Mouse (Mus musculus) retina, postnatal 1 day (tissue): ENCODE results near the gene Tpbg.
A peak's percentile ranks its signal among the peaks of the same experiment; 100 is the strongest.
"Not testable (repeated sequence)": the region's sequence is repeated elsewhere in the genome, so short reads cannot be mapped to it uniquely, and the experiment has no call there.

Experiments
- DNase-seq: peaks from one replicate; pipeline ENCODE4 v3.0.0-alpha.2; 2012

Gene Tpbg

DNA sequence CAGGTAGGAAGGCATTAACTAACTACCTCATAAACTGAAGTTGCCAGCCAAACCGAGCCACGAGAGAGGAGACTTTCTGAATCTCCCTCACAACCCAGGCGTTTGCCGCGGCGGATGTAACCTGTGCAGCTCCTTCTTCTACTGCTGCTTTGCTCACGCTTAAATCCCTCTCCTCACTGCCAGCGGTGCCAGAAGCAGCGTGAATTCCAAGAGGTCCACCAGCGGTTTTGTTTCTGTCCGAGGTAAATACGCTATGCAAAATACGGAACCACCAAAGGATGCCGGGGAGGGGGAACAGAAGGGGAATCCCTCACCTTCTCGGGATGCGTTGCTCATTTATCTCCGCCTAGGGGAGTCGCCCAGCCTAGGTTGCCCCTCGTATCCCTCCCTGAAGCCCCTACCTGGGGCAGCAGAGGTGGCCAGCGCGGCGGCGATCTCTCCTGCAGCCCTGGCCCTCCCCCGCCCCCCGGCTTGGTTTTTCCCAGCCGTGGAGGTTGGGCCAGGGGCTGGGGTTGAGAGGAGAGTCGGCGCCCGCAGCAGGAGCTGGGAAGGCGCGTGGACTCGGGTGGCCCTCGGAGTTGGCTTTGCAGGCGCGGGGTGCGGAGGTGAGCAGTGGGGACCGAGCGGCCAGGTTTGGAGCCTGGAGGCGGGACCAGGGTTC, at the start of gene Tpbg:
TSS of gene Tpbg (plus strand) at position 30 of the 661 bp plus-strand sequence.
- peak; percentile 82 for DNase-seq

GRCm38 (mm10) chr9:85801986-85802385, 40.2 kb upstream of the Tpbg start:
- DNase-seq: not testable (repeated sequence)

- DNase-seq: no peak
Observed at GRCm38 (mm10) chr9:85802563-85802962, 39.6 kb upstream of the Tpbg start.

DNA sequence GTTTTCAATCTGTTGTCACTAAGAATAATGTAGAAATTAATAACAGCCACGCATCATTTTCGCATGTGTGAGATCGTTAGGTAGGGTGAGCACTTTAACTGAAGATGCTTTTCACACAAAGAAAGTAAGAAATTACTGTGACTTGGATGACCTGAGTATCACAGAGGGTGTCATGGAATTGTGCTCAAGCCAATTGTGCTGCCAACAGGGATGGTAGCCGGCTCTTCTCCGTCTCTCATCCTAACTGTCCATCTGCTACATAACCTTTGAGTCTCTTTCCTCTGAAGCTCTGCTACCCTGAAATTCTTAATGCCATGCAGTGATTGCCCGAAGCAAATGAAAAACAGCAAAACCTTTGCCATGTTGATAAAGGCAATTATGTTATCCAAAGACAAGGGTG, 35.8 kb upstream of the Tpbg start:
- DNase-seq: no peak

DNA sequence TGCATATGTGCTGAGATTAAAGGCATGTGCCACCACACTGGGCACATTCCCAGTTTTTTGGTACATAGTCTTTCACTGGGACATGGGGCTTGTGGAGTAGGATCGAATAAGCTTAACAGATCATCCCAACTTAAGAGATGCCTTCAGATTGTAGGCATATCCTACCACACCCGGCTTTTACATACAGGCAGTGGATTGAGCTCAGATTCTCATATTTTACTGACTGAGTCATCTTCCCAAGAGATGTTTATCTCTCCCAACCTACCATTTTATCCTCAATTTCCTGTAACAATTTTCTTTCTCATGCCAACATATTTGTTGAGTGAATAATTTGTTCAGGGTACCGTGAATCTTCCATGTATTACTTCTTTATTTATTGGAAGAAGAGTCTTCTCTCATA, 32.9 kb upstream of the Tpbg start:
- DNase-seq: no peak

- DNase-seq: no peak
Observed at GRCm38 (mm10) chr9:85820829-85821228, 21.4 kb upstream of the Tpbg start.

DNA sequence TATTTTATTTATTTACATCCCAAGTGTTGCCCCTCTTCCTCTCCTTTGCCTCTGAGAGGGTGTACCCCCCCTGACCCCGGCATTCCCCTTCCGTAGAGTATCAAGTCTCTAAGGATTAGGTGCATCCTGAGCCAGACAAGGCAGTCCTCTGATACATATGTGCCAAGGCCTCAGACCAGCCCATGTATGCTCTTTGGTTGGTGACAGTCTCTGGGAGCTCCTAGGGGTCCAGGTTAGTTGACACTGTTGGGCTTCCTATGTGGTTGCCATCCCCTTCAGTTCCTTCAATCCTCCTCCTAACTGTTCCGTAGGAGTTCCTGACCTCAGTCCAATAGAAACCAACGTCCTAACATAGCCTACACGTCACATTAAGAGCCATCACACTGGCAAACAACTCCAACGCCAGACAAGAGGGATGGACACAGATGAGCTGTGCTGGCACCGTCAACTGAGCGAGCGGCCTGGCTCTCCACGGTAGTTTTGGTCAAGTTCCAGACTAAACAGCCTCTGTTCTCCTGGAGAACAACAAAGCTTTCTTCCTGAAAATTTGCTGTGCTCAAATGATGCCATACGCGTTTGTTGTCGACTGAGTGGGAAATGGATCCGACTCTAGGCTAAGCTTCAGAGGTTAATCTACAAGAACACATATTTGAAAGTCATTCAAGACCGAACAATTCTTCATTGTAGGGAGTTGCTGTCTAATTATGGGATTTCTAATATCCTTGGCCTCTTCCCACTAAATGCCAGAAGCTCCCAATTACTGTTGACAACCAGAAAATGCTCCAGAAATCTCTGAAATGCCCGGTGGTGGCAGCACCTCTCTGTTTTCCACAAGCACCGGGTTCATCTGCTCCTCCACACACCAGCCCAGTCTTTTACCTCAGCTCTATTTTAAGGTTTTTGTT, 6.4 kb upstream of the Tpbg start:
- DNase-seq: no peak

DNA sequence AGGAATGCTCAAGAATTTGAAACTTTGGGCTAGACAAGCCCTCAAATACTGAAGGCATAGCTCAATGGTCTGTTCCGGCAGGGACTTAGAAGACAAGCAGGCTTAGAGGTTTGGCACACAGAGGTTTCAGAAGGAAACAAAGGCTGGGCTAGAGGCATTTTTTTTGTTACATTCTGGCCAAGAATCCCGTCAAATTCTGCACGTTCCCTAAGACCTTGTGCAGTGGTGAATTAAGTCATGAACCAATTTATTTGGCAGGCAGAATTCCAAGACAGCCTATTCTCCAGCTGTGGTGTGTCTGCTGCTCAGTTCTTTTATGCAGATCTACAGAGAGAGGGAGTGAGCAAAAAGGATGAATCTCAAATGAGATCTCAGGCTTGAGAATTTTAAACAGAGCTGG, 2.6 kb upstream of the Tpbg start:
- DNase-seq: no peak

GRCm38 (mm10) chr9:85841891-85842290, 289 bp upstream of the Tpbg start:
- peak; percentile 68 for DNase-seq

DNA sequence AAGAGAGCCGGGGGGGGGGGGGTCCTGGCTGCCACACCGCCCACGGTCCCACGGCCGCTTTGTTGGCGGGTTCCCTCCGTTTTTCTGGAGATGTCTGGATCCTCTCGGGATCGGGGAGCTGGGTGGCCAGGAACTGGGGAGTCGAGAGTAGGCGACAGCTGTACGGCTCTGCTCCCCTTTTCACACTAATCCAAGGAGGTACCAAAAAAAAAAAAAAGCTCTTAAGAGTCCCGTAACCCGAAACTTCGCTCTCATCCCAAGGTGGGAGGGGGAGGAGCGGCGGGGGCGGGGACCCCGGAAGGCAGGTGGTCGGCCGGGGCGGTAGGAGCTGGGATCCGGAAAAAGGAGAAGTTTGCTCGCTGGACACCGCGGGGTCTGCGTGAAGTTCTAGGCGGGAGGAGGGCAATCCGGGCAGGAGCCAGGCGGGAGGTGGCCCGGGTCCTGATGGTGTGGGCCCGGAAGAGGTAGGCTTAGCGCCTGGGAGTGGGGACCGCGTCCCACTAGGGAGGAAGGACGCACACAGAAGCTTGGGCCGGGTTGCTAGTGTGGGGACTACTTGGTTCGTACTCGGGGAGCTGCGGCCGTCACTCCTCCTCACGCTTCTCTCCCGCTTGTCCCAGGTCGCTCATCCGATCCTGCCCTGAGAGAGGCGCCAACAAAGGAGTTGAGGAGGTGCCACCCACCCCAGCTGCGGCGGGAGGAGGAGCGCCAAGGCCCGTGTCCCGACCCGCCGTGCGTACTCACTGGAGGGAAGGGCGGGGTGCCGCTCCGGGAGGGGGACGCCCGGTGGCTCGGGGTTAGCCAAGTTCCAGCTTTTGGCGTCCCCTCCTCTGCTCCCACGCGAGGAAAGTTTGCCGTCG, 1.1 kb downstream of the Tpbg start:
- DNase-seq: peak; percentile 74

DNA sequence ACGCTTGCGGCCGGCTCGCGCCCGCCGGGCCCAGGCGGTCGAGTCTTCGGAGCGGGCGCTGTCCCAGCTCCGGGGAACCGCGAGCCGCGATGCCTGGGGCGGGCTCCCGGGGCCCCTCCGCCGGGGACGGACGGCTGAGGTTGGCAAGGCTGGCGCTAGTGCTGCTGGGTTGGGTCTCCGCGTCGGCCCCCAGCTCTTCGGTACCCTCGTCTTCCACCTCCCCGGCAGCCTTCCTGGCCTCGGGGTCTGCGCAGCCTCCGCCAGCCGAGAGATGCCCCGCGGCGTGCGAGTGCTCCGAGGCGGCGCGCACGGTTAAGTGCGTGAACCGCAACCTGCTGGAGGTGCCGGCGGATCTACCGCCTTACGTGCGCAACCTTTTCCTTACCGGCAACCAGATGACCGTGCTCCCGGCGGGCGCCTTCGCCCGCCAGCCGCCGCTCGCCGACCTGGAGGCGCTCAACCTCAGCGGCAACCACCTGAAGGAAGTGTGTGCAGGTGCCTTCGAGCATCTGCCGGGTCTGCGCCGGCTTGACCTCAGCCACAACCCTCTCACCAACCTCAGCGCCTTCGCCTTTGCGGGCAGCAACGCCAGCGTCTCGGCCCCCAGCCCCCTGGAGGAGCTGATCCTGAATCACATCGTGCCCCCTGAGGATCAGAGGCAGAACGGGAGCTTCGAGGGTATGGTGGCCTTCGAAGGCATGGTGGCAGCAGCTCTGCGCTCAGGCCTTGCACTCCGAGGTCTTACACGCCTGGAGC, 1.9 kb downstream of the Tpbg start:
- DNase-seq: peak; percentile 48

- DNase-seq: no peak
Observed at GRCm38 (mm10) chr9:85844647-85844983, 2.4 kb downstream of the Tpbg start.

GRCm38 (mm10) chr9:85846186-85846585, 4.0 kb downstream of the Tpbg start:
- DNase-seq: no peak

GRCm38 (mm10) chr9:85854780-85855179, 12.6 kb downstream of the Tpbg start:
- no peak for DNase-seq

- peak; percentile 17 for DNase-seq
Observed at GRCm38 (mm10) chr9:85856511-85856910, 14.3 kb downstream of the Tpbg start.

DNA sequence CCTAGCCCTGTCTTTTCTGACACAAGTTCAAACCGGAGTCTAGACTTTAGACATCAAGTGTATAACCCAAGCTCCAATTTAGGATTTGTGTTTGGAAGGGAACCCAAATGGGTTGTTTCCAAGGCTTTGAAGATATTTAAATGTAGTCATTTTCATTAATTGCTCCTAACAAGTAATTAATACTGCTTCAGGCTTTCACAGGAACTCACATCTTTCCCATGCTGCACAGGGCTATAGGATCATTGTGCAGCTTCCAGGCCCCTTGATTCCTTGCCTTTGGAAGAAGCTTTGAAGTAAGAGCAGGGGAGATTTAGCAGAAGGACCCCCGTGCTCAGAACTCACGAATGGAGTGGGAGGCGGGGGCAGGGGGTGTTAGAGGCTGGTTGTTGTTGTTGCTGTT, 18.9 kb downstream of the Tpbg start:
- no peak for DNase-seq

DNA sequence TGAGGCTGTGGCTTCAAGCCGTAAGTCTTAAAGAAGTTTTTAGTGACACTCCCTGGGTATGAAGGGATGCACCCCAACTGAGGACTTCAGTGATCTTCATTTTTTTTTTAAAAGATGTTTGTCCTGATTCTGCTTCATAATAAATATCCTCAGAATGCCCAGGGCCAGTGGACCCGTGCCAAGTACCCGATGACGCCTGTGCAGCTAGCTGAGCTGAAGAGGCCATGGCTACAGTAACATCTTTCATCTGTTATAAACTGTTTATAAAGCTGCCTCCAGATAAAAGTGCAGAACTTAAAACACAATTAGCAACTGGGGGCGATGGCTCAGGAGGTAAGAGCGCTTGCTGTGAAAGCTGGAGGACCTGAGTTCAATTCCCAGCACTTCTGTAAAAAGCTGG, 20.4 kb downstream of the Tpbg start:
- no peak for DNase-seq

GRCm38 (mm10) chr9:85872908-85873307, 30.7 kb downstream of the Tpbg start:
- no peak for DNase-seq

DNA sequence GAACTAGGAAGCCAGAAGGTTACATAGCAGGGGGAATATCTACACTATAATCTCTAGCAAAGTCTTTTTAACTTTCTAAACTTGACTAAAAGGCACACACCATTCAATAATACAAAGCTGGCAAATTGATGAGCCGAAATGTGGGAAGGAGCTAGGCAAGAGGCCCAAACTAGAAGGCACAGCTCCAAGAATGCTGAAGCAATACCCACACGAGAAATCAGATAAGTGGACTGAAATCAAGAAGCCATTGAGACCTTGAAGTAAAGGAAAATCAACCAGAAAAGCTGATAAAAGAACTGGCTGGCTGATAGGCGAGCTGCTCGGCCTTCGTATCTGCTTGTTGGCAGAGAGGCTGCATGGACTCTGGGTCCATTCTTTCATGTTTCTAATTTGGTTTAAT, 51.5 kb downstream of the Tpbg start:
- no peak for DNase-seq
